24 mouse cellular contexts compared by ENCODE assay signal in the genomic region with DNA sequence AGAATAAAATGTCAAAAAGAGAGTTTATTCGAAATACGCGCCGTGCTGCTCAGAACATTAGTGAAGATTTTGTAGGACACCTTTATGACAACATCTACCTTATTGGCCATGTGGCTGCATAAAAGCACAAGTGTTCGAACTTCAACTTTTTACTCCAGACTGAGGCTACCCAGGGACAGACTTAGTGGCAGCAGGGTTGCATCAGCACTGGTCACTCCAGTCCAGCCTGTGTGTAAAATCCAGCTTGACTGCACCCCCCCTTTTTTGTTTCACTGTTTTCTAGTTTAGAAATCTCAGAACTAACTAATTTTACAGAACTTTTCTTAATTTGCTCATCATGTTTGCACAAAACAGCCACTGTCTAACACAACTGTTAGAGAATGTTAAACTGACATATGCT.
"Had no signal": no experiment of that assay in that cellular context is flagged by ENCODE, and none has a peak within 500 bp of the region (broad histone marks: within the 10 kb centered on the region; RNA-seq: fewer than 3 reads in every experiment).

No protein-coding gene starts in this region.

- H3K27ac ChIP-seq: gastrocnemius, adult 2 months; heart, embryonic 10.5 days; hindbrain, embryonic 10.5 days; hindbrain, embryonic 12.5 days; hindbrain, embryonic 14.5 days; intestine, embryonic 15.5 days; layer of hippocampus, adult 2 months; left cerebral cortex, adult 2 months; limb, embryonic 13.5 days; limb, embryonic 15.5 days had no signal

- H3K36me3 ChIP-seq: heart, embryonic 10.5 days; heart, embryonic 12.5 days; hindbrain, embryonic 10.5 days; intestine, embryonic 15.5 days; limb, embryonic 15.5 days had no signal

- H3K4me1 ChIP-seq: heart, embryonic 10.5 days; heart, embryonic 12.5 days; hindbrain, embryonic 10.5 days; hindbrain, embryonic 12.5 days; intestine, embryonic 15.5 days; limb, embryonic 13.5 days; limb, embryonic 15.5 days had no signal

- DNase-seq: gastrocnemius, adult 2 months; gastrocnemius, postnatal 10 days; gastrocnemius, postnatal 25 days; heart, adult 18-20 months; heart, postnatal 10 days; heart, postnatal 4 days; kidney, adult 18-20 months; kidney, adult 8-10 months; kidney, postnatal 10 days; kidney, postnatal 25 days; kidney, postnatal 4 days had no signal

- H3K4me3 ChIP-seq: gastrocnemius, adult 2 months; heart, embryonic 10.5 days; heart, embryonic 12.5 days; hindbrain, embryonic 10.5 days; hindbrain, embryonic 12.5 days; intestine, embryonic 15.5 days; layer of hippocampus, adult 2 months; left cerebral cortex, adult 2 months; limb, embryonic 13.5 days; limb, embryonic 15.5 days had no signal

- H3K9me3 ChIP-seq: heart, embryonic 10.5 days; heart, embryonic 12.5 days; hindbrain, embryonic 10.5 days; hindbrain, embryonic 12.5 days; intestine, embryonic 15.5 days; limb, embryonic 13.5 days; limb, embryonic 15.5 days had no signal

- H3K4me2 ChIP-seq: heart, embryonic 12.5 days; hindbrain, embryonic 12.5 days; hindbrain, embryonic 14.5 days; intestine, embryonic 15.5 days; limb, embryonic 13.5 days; limb, embryonic 15.5 days had no signal

- H3K27me3 ChIP-seq: heart, embryonic 12.5 days; hindbrain, embryonic 12.5 days; intestine, embryonic 15.5 days; limb, embryonic 13.5 days; limb, embryonic 15.5 days had no signal

- H3K9ac ChIP-seq: heart, embryonic 12.5 days; hindbrain, embryonic 12.5 days; hindbrain, embryonic 14.5 days; intestine, embryonic 15.5 days; limb, embryonic 13.5 days; limb, embryonic 15.5 days had no signal

- ATAC-seq: hindbrain, embryonic 16.5 days; inflammation-experienced regulatory T-cells, adult 6 months; intestine, postnatal 0 days had no signal
